Mouse (Mus musculus) CD4-positive, CD25-positive, alpha-beta regulatory T cell, adult 9 weeks (primary cell): ENCODE measurements around the gene Acyp2. TPM values are rescaled to one million over a fixed set of nuclear protein-coding genes. Genes with fewer than 3 reads are reported as not detected.

Source experiments
- polyA plus RNA-seq: library from polyadenylated mRNA; unstranded; fragments of 100-300 nt; shearing (Covaris generic); gene quantifications from one replicate; pipeline ENCODE4 v1.2.1, GENCODE M21; 2017

The Acyp2 gene
- 1.5 TPM for polyA plus RNA-seq

DNA sequence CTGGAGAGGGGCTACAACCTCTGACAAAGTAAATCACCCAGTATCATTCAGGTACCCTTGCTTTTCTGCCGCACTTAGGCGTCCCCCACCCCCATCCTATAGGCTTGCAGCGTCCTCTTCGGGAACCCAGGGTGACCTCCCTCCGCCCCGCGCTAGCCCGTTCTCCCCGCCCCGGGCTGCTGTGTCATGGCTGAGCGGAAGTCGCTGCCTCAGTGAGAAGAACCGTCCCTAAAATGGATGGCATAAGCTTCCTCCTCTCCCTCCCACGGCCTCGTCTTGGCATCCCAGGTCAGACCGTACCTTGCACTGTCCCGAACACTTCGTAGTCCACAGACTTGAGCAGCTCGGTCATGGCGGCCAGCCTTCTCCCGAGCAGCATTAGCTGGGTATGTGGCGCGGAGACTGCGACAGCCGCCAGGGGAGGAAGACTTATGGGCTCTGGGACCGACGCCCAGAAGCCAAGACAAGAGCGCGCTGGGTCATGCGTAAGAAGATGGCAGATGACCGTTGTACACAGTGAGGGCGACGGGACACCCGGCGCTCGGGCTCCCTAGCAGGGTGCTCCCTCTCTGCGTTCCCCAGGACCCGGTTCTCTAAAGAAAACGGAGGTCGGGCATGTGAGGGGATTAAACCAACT lies at the start of gene Acyp2:
Acyp2 (minus strand) TSS at position 587 of the 637 bp plus-strand sequence.

DNA sequence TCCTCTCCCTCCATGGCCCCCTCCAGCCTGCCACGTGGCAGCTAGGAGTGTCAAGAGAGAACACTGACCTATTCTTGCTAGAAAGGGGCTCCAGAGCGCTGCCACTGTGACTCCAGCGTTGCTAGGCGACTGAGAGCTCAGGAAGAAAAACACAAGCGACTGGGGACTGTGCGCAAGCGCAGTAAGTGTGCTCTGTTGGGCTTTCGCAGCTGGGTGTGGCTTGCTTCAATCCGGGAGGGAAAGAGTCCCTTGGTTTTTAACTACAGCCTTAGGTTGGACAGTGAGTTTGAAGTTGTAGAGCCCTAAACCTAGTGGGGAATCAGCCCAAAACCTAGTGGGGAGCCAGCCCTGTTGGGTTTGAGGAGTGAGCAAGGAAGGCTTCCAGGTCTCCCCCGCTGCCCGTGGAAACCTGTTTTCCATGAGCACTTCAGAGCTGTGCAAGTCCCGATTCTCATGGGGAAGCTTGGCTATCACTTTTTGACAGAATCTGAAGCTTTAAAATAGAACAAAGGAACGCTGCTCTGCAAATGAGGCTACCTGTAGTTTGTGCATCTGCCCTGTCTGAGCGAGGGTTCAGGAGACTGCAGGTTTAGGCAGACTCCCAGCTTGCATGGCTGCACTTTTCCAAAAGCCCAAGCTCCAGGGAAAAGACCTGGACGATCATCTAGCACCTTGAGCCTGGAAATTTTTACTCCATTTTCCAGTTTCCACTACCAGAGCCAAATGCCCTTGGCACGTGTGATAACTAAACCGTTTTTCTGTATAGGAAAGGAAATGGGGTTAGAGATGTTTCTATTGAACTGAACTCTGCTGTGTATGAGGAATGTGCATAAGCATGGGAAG lies 177.4 kb downstream of the Acyp2 start, which contains the start of gene 4930505A04Rik:
4930505A04Rik (minus strand) TSS at position 77 of the 843 bp plus-strand sequence.

Other genes starting within 250 kb of the Acyp2 start
- gene 4930505A04Rik, start 177.8 kb downstream of the Acyp2 start, polyA plus RNA-seq, result not detected
- gene Psme4, start 122.1 kb upstream of the Acyp2 start, polyA plus RNA-seq, result 7.9 TPM
- gene Gpr75, start 235.8 kb upstream of the Acyp2 start, polyA plus RNA-seq, result not detected
- gene Asb3, start 235.8 kb upstream of the Acyp2 start, polyA plus RNA-seq, result 57.7 TPM